Mouse (Mus musculus) lung, postnatal 0 days (tissue): ENCODE data around the gene Kidins220.

Experiments
- CTCF ChIP-seq: IDR thresholded peaks from 2 replicates; pipeline ENCODE4 v1.5.1; 2016; ENCODE audit warnings: antibody characterized with exemption, mild to moderate bottlenecking
- EP300 ChIP-seq: IDR thresholded peaks from 2 replicates; pipeline ENCODE4 v1.6.1; 2016; ENCODE audit warnings: antibody characterized with exemption, mild to moderate bottlenecking, control low read depth

GRCm38 (mm10) chr12:25010416-25010815, 35.7 kb downstream of the Kidins220 start:
- TF ChIP-seq CTCF = no peak
- TF ChIP-seq EP300 = no peak
